Mouse (Mus musculus) heart, postnatal 0 days (tissue): Measurements from ENCODE around the gene Fzd7. TPM values are rescaled to one million over a fixed set of nuclear protein-coding genes. Genes with fewer than 3 reads are reported as not detected.

Experiments used
- ATAC-seq: fragments of 200-750 bp; cut with Nextera tagmentation; 2 replicates; pipeline ENCODE4 v1.8.0; 2017; ENCODE audit warnings: low read depth, moderate number of reproducible peaks, moderate library complexity; ENCODE audit not compliant: insufficient read depth
- DNase-seq: peaks from one replicate; pipeline ENCODE4 v3.0.0-alpha.2; 2016; ENCODE audit warnings: low spot score
- H3K27ac ChIP-seq: fragments of 300-500 bp; sonication (generic); 2 replicates; pipeline ENCODE4 v1.5.1; 2014; ENCODE audit warnings: low read depth, mild to moderate bottlenecking
- H3K27me3 ChIP-seq: fragments of 300-500 bp; sonication (generic); 2 replicates; pipeline ENCODE4 v1.6.1; 2014; ENCODE audit warnings: low read length, mixed read lengths; ENCODE audit not compliant: control insufficient read depth, insufficient read depth
- H3K36me3 ChIP-seq: fragments of 300-500 bp; sonication (generic); replicated peaks from 2 replicates; pipeline ENCODE4 v1.6.1; 2014; ENCODE audit warnings: low read length, mixed read lengths; ENCODE audit not compliant: control insufficient read depth, insufficient read depth
- H3K4me1 ChIP-seq: fragments of 300-500 bp; sonication (generic); 2 replicates; pipeline ENCODE4 v1.6.1; 2014; ENCODE audit warnings: antibody characterized with exemption; ENCODE audit not compliant: control insufficient read depth, insufficient read depth
- H3K4me2 ChIP-seq: fragments of 300-500 bp; sonication (generic); 2 replicates; pipeline ENCODE4 v1.6.1; 2014; ENCODE audit warnings: low read depth, mild to moderate bottlenecking, low read length, moderate library complexity
- H3K4me3 ChIP-seq: fragments of 300-500 bp; sonication (generic); 2 replicates; pipeline ENCODE4 v1.5.1; 2014; ENCODE audit warnings: low read depth, low read length
- H3K9ac ChIP-seq: fragments of 300-500 bp; sonication (generic); replicated peaks from 2 replicates; pipeline ENCODE4 v1.6.1; 2014; ENCODE audit warnings: low read depth, low read length, mixed read lengths
- H3K9me3 ChIP-seq: fragments of 300-500 bp; sonication (generic); replicated peaks from 2 replicates; pipeline ENCODE4 v1.6.1; 2016; ENCODE audit warnings: low read length; ENCODE audit not compliant: control insufficient read depth
- CTCF ChIP-seq: IDR thresholded peaks from 2 replicates; pipeline ENCODE4 v1.5.1; 2016; ENCODE audit warnings: antibody characterized with exemption, control low read depth, low read depth
- EP300 ChIP-seq: IDR thresholded peaks from 2 replicates; pipeline ENCODE4 v1.6.1; 2016; ENCODE audit warnings: antibody characterized with exemption, low read depth
- WGBS: fragments of 180-500 bp; shearing (Covaris S2); extraction: QIAGEN DNeasy Blood & Tissue Kit; methylation state at CpG from one replicate; pipeline ENCODE4 v1.1.7; 2014; 5-methylcytosine and 5-hydroxymethylcytosine counted together
- polyA plus RNA-seq: library from polyadenylated mRNA; unstranded; fragments of >200 nt; fragmentation: Nextera tagmentation; extraction: Ambion mirVana; gene quantifications from 2 replicates; pipeline ENCODE4 v1.2.1, GENCODE M21; 2015
- total RNA-seq: library from RNA; depleted of rRNA; stranded (reverse); fragments of >200 nt; gene quantifications from 2 replicates; pipeline ENCODE4 v1.2.3, GENCODE M21; 2014; ENCODE audit warnings: low replicate concordance

Fzd7 gene
- total and polyA plus RNA-seq, 2 experiments from 2014 or later = 1.0 to 9.0 TPM

DNA sequence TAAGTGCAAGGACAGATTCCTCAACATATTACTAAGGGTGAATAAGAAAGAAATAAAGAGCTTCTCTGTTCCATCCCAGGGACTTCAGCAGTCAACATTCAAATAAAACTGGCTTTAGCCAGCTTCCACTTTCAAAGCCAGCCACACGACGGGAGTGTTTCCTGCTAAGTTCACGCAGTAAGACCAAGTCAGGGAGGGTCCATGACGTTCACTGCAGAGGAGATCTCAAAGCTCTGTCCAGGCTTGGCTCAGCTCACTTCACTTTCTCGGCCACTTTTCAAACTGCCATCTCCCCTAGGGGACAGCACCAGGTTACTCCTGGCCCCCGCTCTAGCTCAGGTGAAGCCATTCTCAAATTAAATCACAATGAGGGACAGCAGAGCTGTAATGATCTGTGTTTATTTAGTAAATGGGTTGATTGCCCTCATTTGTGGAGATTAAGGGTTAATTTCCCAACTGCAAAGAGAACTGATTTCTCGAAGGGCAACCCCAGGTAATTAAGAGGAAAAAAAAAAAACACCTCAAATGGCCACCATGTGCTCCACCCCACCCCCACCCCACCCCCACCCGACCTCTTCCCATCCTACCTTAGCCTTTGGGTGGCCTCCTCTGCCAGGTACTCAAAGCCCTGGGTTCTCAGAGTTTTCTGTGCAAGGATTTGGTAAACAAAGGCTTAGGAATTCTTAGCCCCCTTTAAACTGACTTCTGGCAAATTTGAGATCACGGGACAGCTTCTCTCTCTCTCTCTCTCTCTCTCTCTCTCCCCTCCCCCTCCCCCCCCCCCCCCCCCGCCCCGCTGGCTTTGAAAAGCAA is 9.7 kb upstream of the Fzd7 start:
- ATAC-seq (no peak), DNase-seq (no peak)
- no peaks in the 10 kb centered on the region for H3K9me3 ChIP-seq
- TF ChIP-seq EP300 = no peak
- TF ChIP-seq CTCF = no peak
- no peaks in the 10 kb centered on the region for H3K36me3 ChIP-seq
- WGBS = 11% methylated on average over 9 of the region's 11 CpGs
- no peak overlapping the region for H3K27ac ChIP-seq
- H3K4me2 ChIP-seq = no peak overlapping the region; the same call in 1 of the 2 replicates
- H3K4me3 ChIP-seq = no peak overlapping the region
- H3K9ac ChIP-seq = no peak overlapping the region
- 0 out of 2 replicates have a peak, but pooled peaks cover 9% of the 10 kb centered on the region for H3K4me1 ChIP-seq
- peaks cover 63% of the 10 kb centered on the region for H3K27me3 ChIP-seq

DNA sequence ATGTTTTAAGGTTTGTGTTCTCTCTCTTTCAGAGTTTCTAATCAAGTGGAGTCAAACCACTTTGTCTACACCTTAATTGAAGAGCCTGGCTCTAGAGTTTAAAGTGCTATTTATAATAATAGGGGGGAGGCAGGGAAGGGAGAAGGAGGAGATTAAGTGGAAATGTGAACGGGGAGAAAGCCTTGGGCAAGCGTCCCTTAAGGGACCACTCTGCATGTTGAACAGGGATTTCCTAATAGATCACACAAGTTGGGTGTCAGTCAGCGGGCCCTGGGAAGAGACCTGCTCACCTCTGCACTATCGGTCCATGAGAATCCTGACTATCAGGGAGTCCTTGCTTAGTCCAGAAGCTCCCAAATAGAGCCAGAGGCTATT is 9.1 kb upstream of the Fzd7 start:
- ATAC-seq (no peak), DNase-seq (no peak)
- 19% methylated on average over 4 of the region's 4 CpGs for WGBS
- 0 out of 2 replicates have a peak, but pooled peaks cover 9% of the 10 kb centered on the region for H3K4me1 ChIP-seq
- no peak overlapping the region; the same call in 1 of the 2 replicates for H3K4me2 ChIP-seq
- no peak overlapping the region for H3K27ac ChIP-seq
- TF ChIP-seq CTCF (no peak), EP300 (no peak)
- H3K4me3 ChIP-seq = no peak overlapping the region
- no peak overlapping the region for H3K9ac ChIP-seq
- H3K27me3 ChIP-seq = peaks cover 63% of the 10 kb centered on the region
- H3K36me3 ChIP-seq = no peaks in the 10 kb centered on the region
- H3K9me3 ChIP-seq = no peaks in the 10 kb centered on the region

DNA sequence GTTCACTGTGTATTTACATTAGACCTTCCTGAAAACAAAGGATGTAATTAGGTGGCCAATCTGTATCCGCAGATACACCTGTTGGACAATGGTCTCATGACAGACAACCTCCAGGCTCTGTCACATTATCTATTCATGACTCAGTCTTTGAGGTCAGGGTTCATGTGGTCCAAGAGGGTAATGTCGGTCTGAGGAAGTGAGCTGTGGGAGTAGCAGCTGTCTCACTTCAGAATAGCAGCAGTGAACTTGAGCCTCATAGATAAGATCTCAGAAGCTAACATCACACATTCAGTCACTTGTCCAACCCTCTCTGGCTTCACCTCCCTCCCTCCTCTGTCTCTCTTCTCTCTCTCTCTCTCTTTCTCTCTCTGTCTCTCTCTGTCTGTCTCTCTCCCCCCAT is 6.6 kb upstream of the Fzd7 start:
- no peaks in the 10 kb centered on the region for H3K9me3 ChIP-seq
- H3K36me3 ChIP-seq = no peaks in the 10 kb centered on the region
- H3K4me2 ChIP-seq = no peak overlapping the region
- no peak overlapping the region for H3K27ac ChIP-seq
- no peak overlapping the region for H3K9ac ChIP-seq
- TF ChIP-seq EP300 (no peak), CTCF (no peak)
- H3K4me1 ChIP-seq = 0 out of 2 replicates have a peak, but pooled peaks cover 9% of the 10 kb centered on the region
- DNase-seq (no peak), ATAC-seq (no peak)
- H3K27me3 ChIP-seq = peaks cover 51% of the 10 kb centered on the region
- WGBS = 22% methylated on average over 2 of the region's 2 CpGs
- H3K4me3 ChIP-seq = no peak overlapping the region

DNA sequence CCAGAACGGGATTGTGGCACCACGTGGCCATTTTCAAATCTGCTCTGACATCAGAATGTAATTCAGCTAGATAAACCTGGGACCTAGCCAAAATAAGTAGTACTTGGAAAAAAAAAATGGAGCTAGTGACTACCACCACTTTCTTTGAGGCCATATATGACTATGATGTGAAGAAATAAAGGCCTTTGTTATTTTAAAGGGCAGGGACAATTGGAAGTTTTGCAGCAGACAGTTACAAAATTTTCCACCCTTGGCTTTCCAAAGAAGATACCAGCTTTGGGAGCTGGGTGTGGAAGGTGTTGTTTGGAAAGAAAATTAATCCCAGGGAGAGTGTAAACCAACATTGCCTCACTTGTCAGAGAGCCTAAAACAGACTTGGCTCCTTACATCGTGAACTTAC is 3.3 kb upstream of the Fzd7 start:
- no peaks in the 10 kb centered on the region for H3K36me3 ChIP-seq
- WGBS = 58% methylated on average over 3 of the region's 3 CpGs
- TF ChIP-seq CTCF = no peak
- TF ChIP-seq EP300 = no peak
- no peak overlapping the region for H3K4me3 ChIP-seq
- H3K27me3 ChIP-seq = peaks cover 35% of the 10 kb centered on the region
- DNase-seq (no peak), ATAC-seq (no peak)
- no peak overlapping the region for H3K9ac ChIP-seq
- no peaks in the 10 kb centered on the region for H3K9me3 ChIP-seq
- H3K4me1 ChIP-seq = peaks cover 11% of the 10 kb centered on the region
- no peak overlapping the region for H3K4me2 ChIP-seq
- H3K27ac ChIP-seq = no peak overlapping the region

DNA sequence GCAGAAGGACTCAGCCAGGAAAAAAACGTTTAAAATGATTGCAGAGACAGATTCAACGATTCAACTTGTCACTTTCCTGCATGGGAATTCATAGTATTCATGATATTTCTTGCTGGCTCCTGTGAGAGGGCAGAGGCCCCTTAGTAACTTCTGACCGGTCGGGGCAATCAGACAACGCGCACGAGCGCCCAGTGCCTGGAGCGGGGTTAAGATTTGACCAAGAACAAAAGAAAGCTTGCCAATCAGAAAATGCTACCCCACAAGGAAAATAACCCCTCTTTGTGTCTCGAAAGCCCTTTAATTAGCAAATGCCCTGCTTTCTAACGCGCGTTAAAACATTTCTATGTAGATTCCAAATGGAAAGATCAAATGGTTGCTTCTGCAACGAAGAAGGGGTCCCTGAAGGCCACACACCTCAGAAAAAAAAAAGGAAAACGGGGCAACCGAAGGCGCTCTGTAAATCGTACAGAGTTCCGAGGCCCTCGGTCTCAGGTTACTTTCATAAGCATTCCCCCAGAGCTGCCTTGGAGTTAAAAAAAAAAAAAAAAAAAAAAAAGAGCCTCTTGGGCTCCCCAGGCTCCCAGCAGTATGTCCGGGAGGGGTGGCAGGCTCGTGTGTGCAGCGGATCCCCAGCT is 1.3 kb upstream of the Fzd7 start:
- no peak for ATAC-seq
- WGBS = 13% methylated on average over 23 of the region's 23 CpGs
- peak overlapping the region; percentile 37; the same call in 1 of the 2 replicates for H3K9ac ChIP-seq
- no peaks in the 10 kb centered on the region for H3K36me3 ChIP-seq
- H3K4me2 ChIP-seq = peak overlapping the region; percentile 97
- peak overlapping the region; percentile 68 for H3K4me3 ChIP-seq
- H3K27ac ChIP-seq = peak overlapping the region; percentile 78
- peaks cover 12% of the 10 kb centered on the region for H3K4me1 ChIP-seq
- TF ChIP-seq CTCF (no peak), EP300 (no peak)
- peaks cover 31% of the 10 kb centered on the region for H3K27me3 ChIP-seq
- DNase-seq = no peak
- no peaks in the 10 kb centered on the region for H3K9me3 ChIP-seq
